Mouse (Mus musculus) inflammation-experienced regulatory T-cells, adult 6 months (primary cell): ENCODE measurements at regions not wholly inside any gene's neighbourhood (a gene's known extent, or its start where the extent isn't known, plus 50 kb on each side); places are given as distances from the start of the nearest gene placed in this dataset.
A peak's percentile ranks its signal among the peaks of the same experiment; 100 is the strongest.

ENCODE experiments used
- ATAC-seq: one replicate; pipeline ENCODE4 v1.8.0; 2017

DNA sequence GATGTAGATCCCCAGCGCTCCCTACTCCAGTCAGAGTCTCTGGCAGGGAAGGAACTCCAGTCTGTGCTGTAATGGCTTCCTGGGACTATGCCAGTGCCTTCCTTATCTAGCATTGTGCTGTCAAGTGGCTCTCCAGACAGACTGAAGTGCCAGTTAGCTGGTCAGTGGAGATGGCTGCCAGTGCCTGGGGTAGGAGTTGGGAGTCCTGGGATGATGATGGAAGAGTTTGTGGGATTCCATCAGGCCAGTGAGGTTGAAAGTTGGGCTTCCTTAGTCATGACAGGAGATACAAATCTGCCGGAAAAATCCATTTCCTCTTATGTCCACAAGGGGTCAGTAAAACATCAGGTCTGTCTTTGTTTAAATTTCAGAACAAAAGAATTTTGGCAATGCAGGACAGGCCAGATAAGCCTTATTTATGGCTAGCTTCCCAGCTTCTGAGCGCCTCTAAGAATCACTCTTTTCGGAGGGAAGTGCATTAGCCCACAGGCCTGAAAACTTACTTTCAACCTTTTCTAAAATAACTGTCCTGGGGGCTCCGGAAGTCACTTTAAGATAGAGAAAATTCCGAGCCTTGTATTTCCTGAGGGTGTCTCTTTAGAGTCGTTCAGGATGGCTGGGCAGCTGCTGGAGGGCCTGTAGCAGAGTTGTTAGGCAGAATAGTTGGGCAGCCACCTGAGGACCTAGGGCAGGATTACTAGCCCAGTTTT lies 79.5 kb upstream of the Camk1g start:
- ATAC-seq = no peak

DNA sequence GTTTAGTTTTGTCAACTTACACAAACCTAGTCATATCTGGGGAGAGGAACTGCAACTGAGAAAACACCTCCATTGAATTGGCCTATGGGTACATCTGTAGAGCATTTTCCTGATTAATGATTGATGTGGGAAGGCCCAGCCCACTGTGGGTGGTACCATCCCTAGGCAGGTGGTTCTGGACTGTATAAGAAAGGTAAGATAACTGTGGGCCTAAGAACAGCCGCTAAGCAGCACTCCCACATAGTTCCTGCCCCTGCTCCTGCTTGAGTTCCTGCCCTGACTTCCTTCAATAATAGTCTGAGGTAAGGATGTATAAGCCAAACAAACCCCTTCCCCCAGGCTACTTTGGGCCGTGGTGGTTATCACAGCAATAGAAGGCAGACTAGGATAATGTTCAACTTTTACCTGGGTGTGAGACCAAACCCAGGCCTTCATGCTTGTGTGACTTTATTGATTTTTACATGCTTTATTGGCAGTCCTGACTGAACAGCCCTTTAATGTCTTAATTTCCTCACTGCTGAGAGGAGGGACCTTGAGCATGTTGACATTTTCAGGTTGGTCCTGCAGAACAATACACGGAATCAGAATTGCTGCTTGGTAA lies 78.8 kb upstream of the Camk1g start:
- no peak for ATAC-seq

DNA sequence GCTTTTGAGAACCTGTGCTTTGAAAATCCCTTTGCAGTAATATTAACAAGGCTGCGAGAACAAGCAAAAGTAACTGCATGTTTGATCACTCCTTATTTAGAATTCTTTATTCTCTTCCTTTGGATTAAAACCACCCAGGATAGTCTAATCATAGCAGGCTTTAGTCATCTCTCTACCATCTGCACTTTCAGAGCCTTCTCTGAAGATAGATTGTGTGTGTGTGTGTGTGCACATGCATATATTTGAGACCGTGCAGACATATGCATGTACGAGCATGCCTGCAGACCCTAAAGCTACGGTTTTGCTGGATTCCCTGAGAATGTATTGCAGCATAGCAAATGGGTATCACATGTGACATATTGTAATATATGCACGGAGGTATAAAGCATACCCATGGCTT lies 77.5 kb upstream of the Camk1g start:
- no peak for ATAC-seq

DNA sequence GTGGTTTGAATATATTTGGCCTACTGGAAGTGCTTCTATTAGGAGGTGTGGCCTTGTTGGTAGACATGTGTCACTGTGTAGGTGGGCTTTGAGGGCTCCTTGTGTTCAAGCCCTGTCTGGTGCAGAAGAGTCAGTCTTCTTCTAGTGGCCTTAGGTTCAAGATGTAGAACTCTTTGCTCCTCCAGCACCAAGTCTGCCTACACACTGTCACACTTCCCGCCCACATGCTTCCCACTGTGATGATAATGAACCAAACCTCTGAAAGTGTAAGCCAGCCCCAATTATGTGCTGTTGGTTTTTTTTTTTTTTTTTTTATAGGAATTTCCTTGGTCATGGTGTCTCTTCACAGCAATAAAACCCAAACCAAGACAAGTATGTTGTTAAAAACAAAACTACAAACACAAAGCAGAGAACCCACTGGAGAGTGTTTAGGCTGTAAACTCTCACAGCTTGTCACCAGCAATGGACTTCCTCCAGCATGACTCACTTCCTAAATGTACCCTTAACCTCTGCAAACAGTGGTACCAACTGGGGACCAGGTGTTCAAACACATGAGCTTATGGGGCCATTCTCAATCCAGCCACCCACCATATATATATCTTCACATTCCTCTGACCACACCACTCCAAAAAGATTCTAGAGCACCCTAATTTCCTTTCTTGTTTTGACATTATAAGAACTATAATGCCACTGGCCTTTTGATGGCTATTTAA lies 74.0 kb upstream of the Camk1g start:
- ATAC-seq = no peak

DNA sequence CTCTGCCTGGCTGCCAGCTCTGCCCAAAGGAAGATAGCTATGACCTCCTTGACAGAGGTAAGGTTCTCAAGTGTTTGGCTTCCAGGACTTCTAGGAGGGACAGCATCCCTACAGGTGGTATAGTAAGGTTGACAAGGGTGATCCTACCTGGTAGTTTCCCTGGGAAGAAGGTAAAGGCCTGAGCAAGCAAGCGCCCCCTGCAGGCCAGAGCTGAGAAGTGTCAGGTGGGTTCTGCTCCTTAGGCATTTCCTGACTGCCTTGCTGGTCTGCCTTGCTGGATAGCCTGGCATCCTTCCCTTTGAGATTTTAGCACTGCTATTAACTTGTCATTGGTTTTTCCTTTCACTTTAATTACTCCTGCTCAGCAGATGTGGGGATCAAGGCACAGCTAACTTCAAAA lies 70.4 kb upstream of the Camk1g start:
- ATAC-seq = no peak

DNA sequence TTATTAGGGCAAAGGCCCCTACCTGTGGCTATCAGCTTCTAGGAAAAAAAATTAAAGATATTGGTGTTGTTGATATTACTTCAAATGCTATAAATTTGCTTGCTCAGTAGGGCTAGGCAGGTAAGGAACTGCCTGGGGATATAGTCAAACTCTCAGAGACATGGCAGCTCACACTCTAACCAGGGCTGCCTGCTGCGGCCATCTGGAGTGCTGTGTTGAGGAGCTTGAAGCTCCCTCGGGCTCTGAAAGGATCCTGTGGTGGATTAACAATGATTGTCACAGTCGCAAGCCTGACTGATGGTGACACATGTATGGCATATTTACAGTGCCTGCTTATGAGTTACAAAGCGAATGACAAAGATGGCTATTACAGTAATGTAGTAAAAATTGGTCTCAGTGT lies 64.2 kb upstream of the Camk1g start:
- ATAC-seq = no peak

DNA sequence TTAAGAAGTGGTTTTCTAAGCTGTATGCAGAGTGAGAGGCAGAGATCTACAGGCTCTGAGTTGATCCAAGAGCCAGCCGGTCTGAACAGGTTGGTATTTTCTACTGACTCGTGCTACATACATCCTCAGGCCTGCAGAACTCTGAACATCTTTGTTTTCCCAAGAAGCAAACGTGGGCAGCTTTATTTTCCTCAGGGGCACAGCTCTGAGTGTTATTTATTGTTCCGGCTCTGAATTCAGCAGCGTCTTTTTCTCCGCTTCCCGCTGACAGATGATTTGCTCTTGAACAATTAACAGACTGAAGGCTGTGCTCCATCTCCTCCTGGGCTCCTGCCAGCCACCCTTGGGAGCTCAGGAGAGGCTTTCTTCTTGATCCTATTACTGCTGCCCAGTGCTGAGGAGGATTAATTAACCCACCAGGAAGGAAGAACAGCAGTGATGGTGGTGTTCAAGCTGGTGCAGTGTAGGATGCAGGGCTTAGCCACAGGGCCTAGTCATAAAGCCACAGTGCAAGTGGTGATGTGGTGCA lies 63.5 kb upstream of the Camk1g start:
- no peak for ATAC-seq

DNA sequence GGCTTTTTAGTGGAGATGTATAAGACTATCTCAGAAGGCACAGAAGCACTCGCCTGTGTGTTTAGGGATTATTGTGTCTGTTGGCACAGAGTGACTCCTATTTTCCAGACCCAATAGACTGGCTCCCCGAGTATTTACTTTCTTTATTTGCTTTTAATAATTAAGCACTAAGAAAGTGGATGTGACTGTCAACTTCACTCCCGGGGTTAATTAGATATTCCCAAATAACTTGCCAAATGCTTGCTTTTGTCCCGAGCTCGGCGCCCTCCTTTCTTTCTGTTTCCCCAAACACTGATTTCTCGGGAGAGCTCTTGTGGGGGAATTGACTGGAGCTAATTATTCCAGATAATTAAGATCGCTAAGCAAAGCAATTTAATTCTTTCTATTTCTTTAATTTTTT lies 60.1 kb upstream of the Camk1g start:
- ATAC-seq = no peak

DNA sequence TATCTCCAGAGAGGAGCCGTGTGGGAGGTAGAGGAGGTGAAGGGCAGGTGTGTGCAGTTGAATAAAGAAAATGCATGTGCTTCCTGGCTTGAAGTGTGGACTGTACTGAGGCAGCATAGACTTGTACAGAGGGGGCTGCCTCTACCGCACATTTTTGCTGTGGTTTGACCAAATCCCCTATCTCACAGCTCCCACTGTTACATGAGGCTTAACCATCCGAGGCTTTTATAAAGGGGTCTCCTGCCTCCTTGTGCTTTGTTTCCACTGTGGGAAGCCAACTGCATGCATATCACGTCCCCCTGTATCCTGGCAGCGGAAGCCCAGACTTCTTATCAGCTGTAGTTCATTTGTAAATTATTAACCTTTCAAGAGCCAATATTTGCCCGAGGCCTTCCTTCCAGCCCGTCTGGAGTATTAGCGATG lies 53.6 kb upstream of the Camk1g start:
- ATAC-seq = no peak

DNA sequence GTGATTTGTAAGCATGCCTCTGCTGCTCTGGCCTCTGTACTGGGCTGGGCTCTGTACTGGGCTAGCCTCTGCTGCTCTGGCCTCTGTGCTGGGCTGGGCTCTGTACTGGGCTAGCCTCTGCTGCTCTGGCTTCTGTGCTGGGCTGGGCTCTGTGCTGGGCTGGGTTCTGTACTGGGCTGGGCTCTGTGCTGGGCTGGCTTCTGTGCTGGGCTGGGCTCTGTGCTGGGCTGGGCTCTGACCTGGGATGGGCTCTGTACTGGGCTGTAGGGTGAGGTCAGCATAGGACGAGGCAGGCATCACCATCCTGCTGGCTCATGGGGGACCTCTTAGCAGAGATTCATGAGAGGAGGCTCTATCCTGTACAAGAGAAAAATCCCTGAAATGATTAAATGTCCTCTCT lies 52.8 kb upstream of the Camk1g start:
- ATAC-seq = no peak

DNA sequence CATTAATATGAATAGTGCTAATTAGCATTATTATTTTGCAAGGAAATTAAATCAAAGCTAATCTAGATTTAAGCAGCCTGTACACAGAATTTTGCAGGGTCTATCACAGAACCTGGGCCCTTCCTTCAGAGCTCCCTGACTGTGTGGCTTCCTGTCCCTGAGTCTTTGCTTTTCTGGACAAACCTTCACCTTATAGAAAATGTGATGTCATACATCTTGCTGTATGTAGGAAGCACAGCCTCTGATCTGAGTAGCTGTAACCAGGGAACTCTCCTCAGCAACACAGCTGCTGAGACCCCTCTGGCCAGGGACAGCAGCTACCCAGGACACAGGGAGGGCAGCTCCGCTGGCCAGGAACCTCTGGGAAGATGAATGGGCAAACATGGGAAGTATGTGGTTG lies 51.7 kb upstream of the Camk1g start:
- ATAC-seq = peak; percentile 56

DNA sequence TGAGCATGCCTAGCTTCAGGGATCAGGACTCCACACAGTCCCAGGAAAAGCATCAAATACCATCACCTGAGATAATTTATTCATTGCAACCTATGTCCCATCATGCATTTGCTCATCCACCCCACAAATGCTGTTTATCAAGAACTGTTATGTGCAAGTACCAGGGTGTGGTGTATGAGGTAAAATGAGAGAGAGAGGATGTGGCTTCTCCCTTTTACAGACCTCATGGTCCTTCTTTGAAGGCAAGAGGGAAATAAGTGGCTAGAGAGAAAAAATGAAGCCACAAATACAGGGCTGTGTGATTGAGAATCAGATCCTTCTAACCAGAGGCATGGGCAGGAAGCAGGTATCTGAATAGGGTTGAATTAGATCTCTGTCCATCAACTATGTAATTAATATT lies 51.3 kb upstream of the Camk1g start:
- peak; percentile 83 for ATAC-seq
